Mouse (Mus musculus) splenic B cell, adult 2 months (primary cell): ENCODE measurements around the gene Usp31.

Experiments
- DNase-seq: peaks from one replicate; pipeline ENCODE4 v3.0.0-alpha.2; 2011; ENCODE audit warnings: low read depth, low spot score
- H3K27me3 ChIP-seq: 2 replicates; pipeline ENCODE4 v1.6.1; 2012; ENCODE audit warnings: mild to moderate bottlenecking, low read length, moderate library complexity, mixed read lengths; ENCODE audit not compliant: control insufficient read depth, poor library complexity, insufficient read depth, severe bottlenecking
- H3K36me3 ChIP-seq: 2 replicates; pipeline ENCODE4 v1.6.1; 2012; ENCODE audit warnings: mild to moderate bottlenecking, low read length, moderate library complexity, mixed read lengths; ENCODE audit not compliant: control insufficient read depth, poor library complexity, insufficient read depth, severe bottlenecking

Gene Usp31

DNA sequence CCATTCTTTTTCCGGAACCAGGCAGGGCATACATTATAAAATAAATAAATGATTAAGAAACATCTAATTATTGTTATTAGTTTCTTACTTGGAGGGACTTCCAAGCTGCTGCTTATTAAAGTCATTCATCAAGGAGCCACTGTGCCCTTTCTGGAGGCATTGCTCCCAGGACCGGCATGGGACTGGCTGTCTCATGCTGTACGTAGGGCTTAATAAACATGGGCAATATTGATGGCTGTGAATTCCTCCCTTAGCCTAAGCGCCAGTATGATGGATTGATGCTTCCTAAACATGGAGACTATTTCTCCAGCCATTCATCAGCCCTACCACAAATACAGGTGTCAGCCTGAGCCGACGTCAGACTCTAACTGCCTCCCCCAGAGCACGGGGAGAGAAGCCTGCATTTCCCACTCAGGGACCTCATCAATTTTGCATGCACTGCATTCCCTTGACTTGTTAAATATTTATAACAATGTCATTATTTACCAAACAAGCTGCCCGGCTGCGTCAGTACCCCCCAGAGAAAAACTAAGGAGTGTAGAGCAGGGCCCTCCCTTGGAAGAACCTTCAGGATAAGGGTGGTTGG, 84.1 kb downstream of the Usp31 start:
- no peak for DNase-seq
- Histone ChIP-seq H3K27me3 (no peaks in the 10 kb centered on the region), H3K36me3 (no peaks in the 10 kb centered on the region)

DNA sequence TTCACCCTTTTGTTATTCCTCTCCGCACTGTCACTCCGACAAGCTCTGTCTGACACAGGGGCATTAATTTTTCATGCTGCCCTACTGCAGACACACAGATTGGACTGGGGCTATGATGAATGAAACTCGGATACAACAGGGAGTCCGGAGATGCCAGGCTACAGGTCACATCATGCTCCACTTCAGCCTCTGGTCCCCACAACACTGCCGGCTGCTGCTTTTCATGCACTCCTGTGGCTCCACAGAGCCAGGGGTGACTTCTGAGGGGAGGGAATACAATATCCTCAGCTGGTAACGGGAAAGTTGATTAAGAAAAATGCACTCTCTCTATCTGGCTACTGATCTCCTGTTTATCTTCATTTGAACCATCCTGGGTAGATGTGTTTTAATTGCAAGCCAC, 84.6 kb downstream of the Usp31 start:
- Histone ChIP-seq H3K27me3 (no peaks in the 10 kb centered on the region), H3K36me3 (no peaks in the 10 kb centered on the region)
- DNase-seq, result no peak

- DNase-seq, result no peak
- H3K27me3 ChIP-seq, result no peaks in the 10 kb centered on the region
- no peaks in the 10 kb centered on the region for H3K36me3 ChIP-seq
Observed at GRCm38 (mm10) chr7:121601697-121602096, 105.4 kb downstream of the Usp31 start.

DNA sequence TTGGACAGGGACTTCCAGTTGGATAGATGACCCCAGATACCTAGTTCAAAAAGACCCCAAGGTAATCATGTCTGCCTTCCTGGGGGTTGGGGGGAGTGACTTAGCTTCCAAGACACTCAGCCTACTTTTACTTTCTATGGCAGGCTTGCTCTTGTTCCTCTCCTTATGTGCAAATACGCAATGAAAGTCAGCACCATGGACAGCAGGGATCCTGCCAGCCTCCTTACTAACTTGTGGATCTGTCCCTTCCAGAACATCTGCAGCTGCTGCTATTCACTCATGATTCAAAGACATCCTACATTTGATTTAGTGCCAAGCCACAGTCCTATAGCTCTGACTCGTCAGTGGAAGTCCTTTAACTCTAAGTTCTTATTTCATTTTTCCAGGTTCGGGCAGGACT, 110.7 kb downstream of the Usp31 start:
- Histone ChIP-seq H3K27me3 (no peaks in the 10 kb centered on the region), H3K36me3 (no peaks in the 10 kb centered on the region)
- no peak for DNase-seq

DNA sequence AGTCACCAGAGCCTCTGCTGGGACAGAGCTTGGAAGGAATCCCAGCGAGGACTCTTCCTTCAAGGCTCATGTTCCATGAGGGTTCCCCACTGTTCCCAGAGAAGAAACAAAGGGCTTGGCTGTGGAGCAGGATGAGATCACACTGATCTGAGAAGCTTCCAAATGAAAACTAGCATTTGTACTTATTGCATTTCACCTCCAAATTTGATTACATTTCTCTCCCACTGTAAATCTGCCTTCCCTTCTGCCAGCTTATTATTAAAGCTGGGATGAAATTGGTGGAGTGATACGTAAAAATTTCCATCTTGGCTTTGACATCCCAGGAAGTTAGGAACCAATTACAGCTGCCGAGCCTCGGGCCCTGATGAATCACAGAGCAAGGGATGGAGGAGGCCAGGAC, 111.6 kb downstream of the Usp31 start:
- no peaks in the 10 kb centered on the region for H3K36me3 ChIP-seq
- DNase-seq, result no peak
- no peaks in the 10 kb centered on the region for H3K27me3 ChIP-seq

GRCm38 (mm10) chr7:121595085-121595484, 112.0 kb downstream of the Usp31 start:
- Histone ChIP-seq H3K36me3 (no peaks in the 10 kb centered on the region), H3K27me3 (no peaks in the 10 kb centered on the region)
- no peak for DNase-seq

DNA sequence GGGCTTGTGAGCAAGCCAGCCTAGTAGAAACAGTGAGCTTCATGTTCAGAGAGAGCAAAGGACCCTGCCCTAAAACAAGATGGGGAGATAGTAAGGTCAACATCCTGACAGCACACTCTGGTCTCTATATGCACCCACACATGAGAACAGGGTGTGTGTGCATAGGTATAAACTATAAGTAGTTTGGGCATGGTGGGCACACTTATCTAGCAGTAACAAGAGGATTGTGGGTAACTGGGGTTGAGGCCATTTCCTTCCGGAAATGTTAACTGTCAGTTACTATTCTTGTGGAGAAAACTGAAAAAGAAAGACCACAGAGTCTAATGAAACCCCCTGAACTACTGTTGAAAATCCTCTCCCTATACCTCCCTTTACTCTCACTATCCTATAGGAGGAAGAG, 112.4 kb downstream of the Usp31 start:
- H3K27me3 ChIP-seq, result no peaks in the 10 kb centered on the region
- no peak for DNase-seq
- no peaks in the 10 kb centered on the region for H3K36me3 ChIP-seq
